Mouse (Mus musculus) MEL (cell line): ENCODE measurements around the gene Jmy. TPM values are rescaled to one million over a fixed set of nuclear protein-coding genes. Genes with fewer than 3 reads are reported as not detected.

Source experiments
- DNase-seq: peaks from one replicate; pipeline ENCODE4 v3.0.0; 2011; ENCODE audit warnings: low read depth, low spot score
- H3K27ac ChIP-seq: 2 replicates; pipeline ENCODE4 v1.5.1; 2012; ENCODE audit warnings: low read depth, mild to moderate bottlenecking, control low read depth, low read length, moderate library complexity; ENCODE audit not compliant: control insufficient read depth
- H3K27me3 ChIP-seq, 2 experiments: fragments of 150-350 bp in 1 of 2; sonication (generic) in 1 of 2; 2 replicates each; pipeline ENCODE4 v1.6.1; 2012; ENCODE audit warnings: low read length in 2 of 2, mild to moderate bottlenecking in 2 of 2, improper control_type of control experiment in 1 of 2, moderate library complexity in 1 of 2; ENCODE audit not compliant: insufficient read depth in 2 of 2, control insufficient read depth in 1 of 2
- H3K36me3 ChIP-seq, 2 experiments: 2 replicates each; pipeline ENCODE4 v1.6.1; 2012 to 2014; ENCODE audit warnings: low read length in 2 of 2, improper control_type of control experiment in 1 of 2, inconsistent platforms in 1 of 2, mild to moderate bottlenecking in 1 of 2; ENCODE audit not compliant: insufficient read depth in 2 of 2, control insufficient read depth in 1 of 2
- H3K4me1 ChIP-seq, 2 experiments: fragments of 150-350 bp in 1 of 2; sonication (generic) in 1 of 2; 2 replicates each; pipeline ENCODE4 v1.6.1; 2012; ENCODE audit warnings: low read length in 2 of 2, improper control_type of control experiment in 1 of 2, mild to moderate bottlenecking in 1 of 2; ENCODE audit not compliant: insufficient read depth in 2 of 2, control insufficient read depth in 1 of 2
- H3K4me3 ChIP-seq, 2 experiments: fragments of 150-350 bp in 1 of 2; sonication (generic) in 1 of 2; 2 replicates each; pipeline ENCODE4 v1.5.1; 2012; ENCODE audit warnings: low read depth in 2 of 2, low read length in 2 of 2, mild to moderate bottlenecking in 2 of 2, moderate library complexity in 2 of 2, control low read depth in 1 of 2, improper control_type of control experiment in 1 of 2; ENCODE audit not compliant: control insufficient read depth in 1 of 2, insufficient read depth in 1 of 2
- H3K79me2 ChIP-seq: 2 replicates; pipeline ENCODE4 v1.6.1; 2012; ENCODE audit warnings: mild to moderate bottlenecking, low read length, moderate library complexity; ENCODE audit not compliant: control insufficient read depth, poor library complexity, insufficient read depth
- H3K9ac ChIP-seq: 2 replicates; pipeline ENCODE4 v1.6.1; 2012; ENCODE audit warnings: low read depth, mild to moderate bottlenecking, control low read depth, low read length, moderate library complexity; ENCODE audit not compliant: control insufficient read depth, poor library complexity, severe bottlenecking
- H3K9me3 ChIP-seq: fragments of 150-350 bp; sonication (generic); replicated peaks from 2 replicates; pipeline ENCODE4 v1.6.1; 2012; ENCODE audit warnings: mild to moderate bottlenecking, low read length, improper control_type of control experiment, moderate library complexity; ENCODE audit not compliant: insufficient read depth
- BHLHE40 ChIP-seq: IDR thresholded peaks from 2 replicates; pipeline ENCODE4 v1.6.1; 2012; ENCODE audit warnings: low read depth, mild to moderate bottlenecking, inconsistent platforms, low read length, improper control_type of control experiment, borderline replicate concordance
- CTCF ChIP-seq, 3 experiments: IDR thresholded peaks in 2 of 3; conservative IDR thresholded peaks in 1 of 3; 2 replicates each; pipeline ENCODE4 v1.5.1; 2011 to 2012; ENCODE audit warnings: low read length in 3 of 3, low read depth in 2 of 3, mild to moderate bottlenecking in 2 of 3, improper control_type of control experiment in 1 of 3, inconsistent platforms in 1 of 3, mixed read lengths in 1 of 3, moderate library complexity in 1 of 3; ENCODE audit not compliant: control insufficient read depth in 1 of 3, insufficient read depth in 1 of 3, poor library complexity in 1 of 3, severe bottlenecking in 1 of 3
- ELF1 ChIP-seq: IDR thresholded peaks from 2 replicates; pipeline ENCODE4 v1.6.1; 2014; ENCODE audit warnings: low read depth, mild to moderate bottlenecking, inconsistent platforms, low read length, improper control_type of control experiment, moderate library complexity
- GABPA ChIP-seq: IDR thresholded peaks from 2 replicates; pipeline ENCODE4 v1.6.1; 2012; ENCODE audit warnings: low read depth, mild to moderate bottlenecking, inconsistent platforms, low read length, improper control_type of control experiment, moderate library complexity
- GATA1 ChIP-seq: IDR thresholded peaks from 2 replicates; pipeline ENCODE4 v1.6.1; 2011; ENCODE audit warnings: low read depth, low read length, improper control_type of control experiment
- JUND ChIP-seq: IDR thresholded peaks from 2 replicates; pipeline ENCODE4 v1.6.1; 2011; ENCODE audit warnings: low read depth, mild to moderate bottlenecking, improper control_type of control experiment, low read length
- KAT2A ChIP-seq: conservative IDR thresholded peaks from 2 replicates; pipeline ENCODE4 v1.6.1; 2012; ENCODE audit warnings: low read depth, low read length, improper control_type of control experiment, inconsistent platforms
- MAFK ChIP-seq: IDR thresholded peaks from 2 replicates; pipeline ENCODE4 v1.6.1; 2011; ENCODE audit warnings: low read depth, mild to moderate bottlenecking, low read length, improper control_type of control experiment, borderline replicate concordance
- MAX ChIP-seq: IDR thresholded peaks from 2 replicates; pipeline ENCODE4 v1.6.1; 2011; ENCODE audit warnings: low read length, improper control_type of control experiment
- MXI1 ChIP-seq: IDR thresholded peaks from 2 replicates; pipeline ENCODE4 v1.6.1; 2011; ENCODE audit warnings: mild to moderate bottlenecking, low read depth, low read length, improper control_type of control experiment
- MYB ChIP-seq: IDR thresholded peaks from 2 replicates; pipeline ENCODE4 v1.6.1; 2011; ENCODE audit warnings: mild to moderate bottlenecking, low read depth, low read length, improper control_type of control experiment
- NELFE ChIP-seq: IDR thresholded peaks from 2 replicates; pipeline ENCODE4 v1.6.1; 2011; ENCODE audit warnings: low read depth, low read length, improper control_type of control experiment
- NRF1 ChIP-seq: IDR thresholded peaks from 2 replicates; pipeline ENCODE4 v1.6.1; 2014; ENCODE audit warnings: low read depth, mild to moderate bottlenecking, inconsistent platforms, low read length, improper control_type of control experiment, moderate library complexity; ENCODE audit not compliant: poor library complexity, insufficient read depth, severe bottlenecking
- POLR2A ChIP-seq, 2 experiments: IDR thresholded peaks; 2 replicates each; pipeline ENCODE4 v1.6.1; 2011 to 2012; ENCODE audit warnings: low read length in 2 of 2, mild to moderate bottlenecking in 2 of 2, control low read depth in 1 of 2, improper control_type of control experiment in 1 of 2, low read depth in 1 of 2, moderate library complexity in 1 of 2; ENCODE audit not compliant: control insufficient read depth in 1 of 2, insufficient read depth in 1 of 2, poor library complexity in 1 of 2
- RCOR1 ChIP-seq: IDR thresholded peaks from 2 replicates; pipeline ENCODE4 v1.6.1; 2012; ENCODE audit warnings: low read depth, mild to moderate bottlenecking, inconsistent platforms, low read length, improper control_type of control experiment
- SIN3A ChIP-seq: IDR thresholded peaks from 2 replicates; pipeline ENCODE4 v1.6.1; 2012; ENCODE audit warnings: low read length, improper control_type of control experiment, inconsistent platforms
- TAL1 ChIP-seq: IDR thresholded peaks from 2 replicates; pipeline ENCODE4 v1.6.1; 2012; ENCODE audit warnings: mild to moderate bottlenecking, inconsistent platforms, low read length, moderate library complexity, mixed read lengths
- TBP ChIP-seq: IDR thresholded peaks from 2 replicates; pipeline ENCODE4 v1.8.0; 2011; ENCODE audit warnings: low read depth, low read length, improper control_type of control experiment
- USF1 ChIP-seq: IDR thresholded peaks from 2 replicates; pipeline ENCODE4 v1.6.1; 2014; ENCODE audit warnings: low read depth, mild to moderate bottlenecking, inconsistent platforms, low read length, improper control_type of control experiment, moderate library complexity
- ZC3H11A ChIP-seq: IDR thresholded peaks from 2 replicates; pipeline ENCODE4 v1.6.1; 2012; ENCODE audit warnings: low read depth, mild to moderate bottlenecking, inconsistent platforms, low read length, improper control_type of control experiment
- ZKSCAN1 ChIP-seq: IDR thresholded peaks from 2 replicates; pipeline ENCODE4 v1.6.1; 2012; ENCODE audit warnings: low read depth, mild to moderate bottlenecking, inconsistent platforms, low read length, improper control_type of control experiment, moderate library complexity
- ZMIZ1 ChIP-seq: IDR thresholded peaks from 2 replicates; pipeline ENCODE4 v1.6.1; 2012; ENCODE audit warnings: low read depth, mild to moderate bottlenecking, inconsistent platforms, low read length, improper control_type of control experiment, moderate library complexity
- ZNF384 ChIP-seq: IDR thresholded peaks from 2 replicates; pipeline ENCODE4 v1.6.1; 2012; ENCODE audit warnings: low read depth, mild to moderate bottlenecking, inconsistent platforms, low read length, improper control_type of control experiment
- polyA plus RNA-seq, 2 experiments: library from polyadenylated mRNA; stranded (reverse) in 1 of 2; unstranded in 1 of 2; fragments of >175 nt in 1 of 2; fragments of >200 nt in 1 of 2; gene quantifications; 2 replicates each; pipeline versions ENCODE4 v1.2.1 to v1.2.4; 2012; ENCODE audit warnings: low replicate concordance in 2 of 2, low read depth in 1 of 2; ENCODE audit not compliant: insufficient read length in 2 of 2, insufficient read depth in 1 of 2, missing spikeins in 1 of 2
- total RNA-seq: library from RNA; depleted of rRNA; stranded (reverse); fragments of 300-350 nt; gene quantifications from 2 replicates; pipeline ENCODE4 v1.2.3, GENCODE M21; 2012

The Jmy gene
- total and polyA plus RNA-seq, 3 experiments = 5.5 to 21.9 (median 9.3) TPM

- TF ChIP-seq USF1 (no peak), BHLHE40 (no peak), NELFE (no peak), GATA1 (no peak), ELF1 (no peak), ZC3H11A (no peak), MAFK (no peak), ZMIZ1 (no peak), TAL1 (no peak), MXI1 (no peak), TBP (no peak), RCOR1 (no peak)
- Histone ChIP-seq H3K27ac (no peak overlapping the region), H3K4me1 (no peaks in the 10 kb centered on the region), H3K36me3 (peaks cover 0 to 1% of the 10 kb centered on the region in 2 experiments; a peak in 2 of 4 replicates), H3K4me3 (no peak overlapping the region), H3K9ac (no peak overlapping the region), H3K27me3 (no peaks in the 10 kb centered on the region), H3K9me3 (no peaks in the 10 kb centered on the region), H3K79me2 (no peaks in the 10 kb centered on the region)
- DNase-seq = no peak
Observed at GRCm38 (mm10) chr13:93458616-93459015, 41.0 kb downstream of the Jmy start.

GRCm38 (mm10) chr13:93453275-93453674, 46.3 kb downstream of the Jmy start:
- no peaks in the 10 kb centered on the region for H3K4me1 ChIP-seq
- H3K9me3 ChIP-seq = no peaks in the 10 kb centered on the region
- no peak for DNase-seq
- no peak overlapping the region for H3K9ac ChIP-seq
- no peaks in the 10 kb centered on the region for H3K79me2 ChIP-seq
- peaks cover 0 to 5% of the 10 kb centered on the region in 2 experiments; a peak in 2 of 4 replicates for H3K36me3 ChIP-seq
- no peak overlapping the region for H3K27ac ChIP-seq
- no peak overlapping the region for H3K4me3 ChIP-seq
- TF ChIP-seq MXI1 = no peak
- TF ChIP-seq TAL1 = no peak
- TF ChIP-seq MAX = no peak
- no peak for TF ChIP-seq ZKSCAN1
- no peaks in the 10 kb centered on the region for H3K27me3 ChIP-seq

DNA sequence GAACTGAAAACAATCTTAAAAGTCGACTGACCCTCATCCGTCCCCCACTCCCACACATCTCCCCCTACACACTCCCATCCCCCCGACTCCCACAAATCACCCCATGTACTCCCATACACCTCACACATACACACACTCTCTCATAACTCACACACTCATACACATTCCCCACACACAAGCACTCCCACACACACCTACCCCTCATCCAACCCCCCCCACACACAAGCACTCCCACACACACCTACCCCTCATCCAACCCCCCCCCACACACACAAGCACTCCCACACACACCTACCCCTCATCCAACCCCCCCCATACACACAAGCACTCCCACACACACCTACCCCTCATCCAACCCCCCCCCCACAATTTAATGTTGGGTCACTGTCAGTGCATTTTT, 59.4 kb downstream of the Jmy start:
- H3K4me1 ChIP-seq = peaks cover 0 to 2% of the 10 kb centered on the region in 2 experiments; a peak in 1 of 4 replicates
- H3K36me3 ChIP-seq = peaks cover 9 to 15% of the 10 kb centered on the region in 2 experiments

More for the DNA sequence above, 59.4 kb downstream of the Jmy start:
- no peak for DNase-seq
- Histone ChIP-seq H3K4me3 (no peak overlapping the region), H3K27ac (no peak overlapping the region), H3K27me3 (no peaks in the 10 kb centered on the region), H3K79me2 (no peaks in the 10 kb centered on the region), H3K9ac (no peak overlapping the region), H3K9me3 (no peaks in the 10 kb centered on the region)
- TF ChIP-seq POLR2A (IDR thresholded peaks at IDR 0.05; ENCODE audit: control insufficient read depth in 1 of 2, insufficient read depth in 1 of 2, low read depth in 1 of 2, low read length in 2 of 2, poor library complexity in 1 of 2) (no peak), TBP (no peak), MAFK (no peak), GABPA (no peak), SIN3A (no peak), ZMIZ1 (no peak), USF1 (no peak), CTCF (IDR thresholded peaks at IDR 0.05 in 2 of 3, conservative IDR thresholded peaks at IDR 0.05 in 1 of 3; ENCODE audit: control insufficient read depth in 1 of 3, insufficient read depth in 1 of 3, low read depth in 2 of 3, low read length in 3 of 3, poor library complexity in 1 of 3, severe bottlenecking in 1 of 3) (no peak), MAX (no peak), TAL1 (no peak), NRF1 (no peak), ELF1 (no peak), ZNF384 (no peak), JUND (no peak), MYB (no peak), KAT2A (no peak)
